Mouse (Mus musculus) forebrain, embryonic 12.5 days (tissue): ENCODE measurements around the gene Fhod1. TPM values are rescaled to one million over a fixed set of nuclear protein-coding genes. Genes with fewer than 3 reads are reported as not detected.

Source experiments
- ATAC-seq: fragments of 200-750 bp; cut with Nextera tagmentation; 2 replicates; pipeline ENCODE4 v1.8.0; 2017; ENCODE audit warnings: moderate TSS enrichment; ENCODE audit not compliant: low FRiP score
- H3K27ac ChIP-seq: fragments of 300-500 bp; sonication (generic); 2 replicates; pipeline ENCODE4 v1.5.1; 2016; ENCODE audit warnings: mild to moderate bottlenecking
- H3K27me3 ChIP-seq: fragments of 300-500 bp; sonication (generic); 2 replicates; pipeline ENCODE4 v1.6.1; 2016; ENCODE audit warnings: mild to moderate bottlenecking
- H3K36me3 ChIP-seq: fragments of 300-500 bp; sonication (generic); replicated peaks from 2 replicates; pipeline ENCODE4 v1.6.1; 2016; ENCODE audit warnings: mild to moderate bottlenecking
- H3K4me1 ChIP-seq: fragments of 300-500 bp; sonication (generic); 2 replicates; pipeline ENCODE4 v1.6.1; 2016
- H3K4me2 ChIP-seq: fragments of 300-500 bp; sonication (generic); 2 replicates; pipeline ENCODE4 v1.6.1; 2016; ENCODE audit warnings: mild to moderate bottlenecking, moderate library complexity
- H3K4me3 ChIP-seq: fragments of 300-500 bp; sonication (generic); replicated peaks from 2 replicates; pipeline ENCODE4 v1.5.1; 2016; ENCODE audit warnings: mild to moderate bottlenecking
- H3K9ac ChIP-seq: fragments of 300-500 bp; sonication (generic); 2 replicates; pipeline ENCODE4 v1.6.1; 2016; ENCODE audit warnings: mild to moderate bottlenecking
- H3K9me3 ChIP-seq: fragments of 300-500 bp; sonication (generic); 2 replicates; pipeline ENCODE4 v1.6.1; 2016
- WGBS: fragments of 180-500 bp; shearing (Covaris S2); methylation state at CpG from one replicate; pipeline ENCODE4 v1.1.7; 2016; 5-methylcytosine and 5-hydroxymethylcytosine counted together
- polyA plus RNA-seq: library from polyadenylated mRNA; unstranded; fragments of >200 nt; fragmentation: Nextera tagmentation; extraction: Ambion mirVana; gene quantifications from 2 replicates; pipeline ENCODE4 v1.2.1, GENCODE M21; 2016

Fhod1 gene
- polyA plus RNA-seq, 1 experiment from 2014 or later = 1.4 TPM

DNA sequence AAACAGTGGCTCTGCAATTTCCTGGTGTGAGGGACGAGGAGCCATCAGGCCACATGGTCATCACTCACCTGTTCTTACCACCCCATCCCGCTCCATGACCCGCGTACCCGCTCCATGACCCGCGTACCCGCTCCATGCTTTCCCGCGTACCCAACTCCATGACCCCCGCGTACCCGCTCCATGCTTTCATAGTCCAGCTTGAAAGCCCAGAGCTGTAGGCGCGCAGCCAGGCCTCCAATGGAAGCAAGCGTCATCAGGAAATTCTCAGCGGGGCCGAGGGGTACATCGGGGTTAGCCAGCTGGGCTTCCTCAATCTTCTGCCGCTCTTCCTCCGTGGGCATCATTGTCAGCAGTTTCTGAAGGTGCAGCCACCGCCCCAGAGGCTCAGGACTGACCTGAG, 16.3 kb downstream of the Fhod1 start:
- ATAC-seq = no peak
- no peak overlapping the region for H3K27ac ChIP-seq
- peaks cover 9% of the 10 kb centered on the region for H3K4me1 ChIP-seq
- H3K9ac ChIP-seq = no peak overlapping the region
- H3K36me3 ChIP-seq = peaks cover 85% of the 10 kb centered on the region
- no peaks in the 10 kb centered on the region for H3K27me3 ChIP-seq
- no peaks in the 10 kb centered on the region for H3K9me3 ChIP-seq
- WGBS = 97% methylated on average over 22 of the region's 22 CpGs
- no peak overlapping the region for H3K4me3 ChIP-seq
- H3K4me2 ChIP-seq = no peak overlapping the region

DNA sequence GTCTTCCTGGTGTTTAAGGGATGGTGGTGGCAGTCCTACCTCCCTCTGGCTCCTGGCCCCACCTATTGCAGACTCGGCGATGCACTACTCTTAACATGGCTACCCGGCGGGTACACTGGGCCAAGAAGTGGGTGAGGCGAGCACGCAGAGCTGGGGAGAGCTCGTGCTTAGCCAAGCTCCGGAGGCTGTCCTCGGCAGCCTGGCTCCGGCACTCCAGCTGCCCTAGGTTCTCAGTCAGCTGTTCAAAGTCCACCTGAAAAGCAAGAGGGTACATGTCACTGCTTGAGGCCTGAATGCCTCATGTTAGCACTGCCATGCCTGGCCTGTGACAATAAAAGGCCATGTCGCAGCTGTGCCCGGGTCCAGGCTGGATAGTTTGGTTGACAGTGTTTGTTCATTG, 17.4 kb downstream of the Fhod1 start:
- 91% methylated on average over 12 of the region's 12 CpGs for WGBS
- no peak for ATAC-seq
- no peak overlapping the region for H3K4me3 ChIP-seq
- H3K4me1 ChIP-seq = peaks cover 14% of the 10 kb centered on the region
- H3K36me3 ChIP-seq = peaks cover 74% of the 10 kb centered on the region
- no peak overlapping the region for H3K4me2 ChIP-seq
- no peak overlapping the region for H3K27ac ChIP-seq
- H3K9ac ChIP-seq = no peak overlapping the region
- H3K9me3 ChIP-seq = no peaks in the 10 kb centered on the region
- no peaks in the 10 kb centered on the region for H3K27me3 ChIP-seq

DNA sequence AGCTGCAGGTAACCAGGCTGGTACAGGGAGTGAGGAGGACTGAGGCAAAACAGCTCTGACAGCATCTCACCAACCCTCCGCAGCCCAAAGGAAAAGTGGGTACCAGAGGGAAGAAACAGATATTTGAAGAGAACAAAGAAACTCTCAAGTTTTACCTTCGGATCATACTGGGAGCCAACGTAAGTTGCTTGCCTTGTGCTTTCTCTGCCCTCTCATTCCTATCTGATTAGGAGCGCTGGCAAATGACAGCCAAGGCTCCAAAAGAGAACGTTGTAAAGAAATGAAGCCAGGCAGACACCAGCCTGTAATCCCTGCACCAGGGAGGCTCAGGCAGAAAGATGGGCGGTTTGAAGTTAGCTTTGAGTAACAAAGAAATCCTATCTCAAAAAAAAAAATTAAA, 20.8 kb downstream of the Fhod1 start:
- no peaks in the 10 kb centered on the region for H3K27me3 ChIP-seq
- ATAC-seq = no peak
- H3K4me3 ChIP-seq = peak overlapping the region; percentile 79
- peaks cover 50% of the 10 kb centered on the region for H3K36me3 ChIP-seq
- peak overlapping the region; percentile 79 for H3K9ac ChIP-seq
- peak overlapping the region; percentile 88 for H3K4me2 ChIP-seq
- WGBS = 51% methylated on average over 6 of the region's 6 CpGs
- no peak overlapping the region; the same call in 1 of the 2 replicates for H3K27ac ChIP-seq
- H3K9me3 ChIP-seq = no peaks in the 10 kb centered on the region
- H3K4me1 ChIP-seq = peaks cover 20% of the 10 kb centered on the region

GRCm38 (mm10) chr8:105326141-105326672, 21.5 kb downstream of the Fhod1 start, which contains the start of the genes Lrrc29 and Tmem208:
Gene Lrrc29, minus strand, starts transcription at chr8:105326278.
Gene Tmem208, plus strand, starts transcription at chr8:105326354.
- peak within 1 kb of the TSS; percentile 79 for H3K9ac ChIP-seq
- under 1% methylated on average over 36 of the region's 36 CpGs for WGBS
- H3K4me2 ChIP-seq = peak within 1 kb of the TSS; percentile 88
- H3K4me3 ChIP-seq = peak within 1 kb of the TSS; percentile 79
- peaks cover 20% of the 10 kb centered on the region for H3K4me1 ChIP-seq
- H3K9me3 ChIP-seq = no peaks in the 10 kb centered on the region
- no peaks in the 10 kb centered on the region for H3K27me3 ChIP-seq
- H3K36me3 ChIP-seq = peaks cover 47% of the 10 kb centered on the region
- ATAC-seq = peak; percentile 93
- peak within 1 kb of the TSS; percentile 83 for H3K27ac ChIP-seq

DNA sequence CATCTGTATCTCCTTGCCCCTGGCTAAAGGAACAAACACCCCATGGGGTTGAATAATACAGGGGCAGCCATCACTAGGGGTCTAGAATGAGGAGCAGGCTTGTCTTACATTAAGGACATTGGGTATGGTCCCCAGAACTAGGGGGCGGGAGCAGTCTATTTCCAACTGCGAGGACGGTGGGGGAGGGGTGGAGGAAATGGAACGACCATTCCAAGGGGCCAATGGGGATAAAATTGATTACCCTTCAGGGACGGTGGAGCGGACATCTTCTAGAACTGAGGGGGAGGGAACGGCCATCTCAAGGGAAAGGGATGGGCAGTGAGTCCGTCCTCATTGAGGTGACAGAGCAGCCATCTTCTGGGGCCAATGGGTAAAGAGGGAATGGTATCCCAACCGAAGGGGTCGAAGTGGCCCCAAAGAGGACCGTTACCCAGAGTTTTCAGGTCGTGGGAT, 22.1 kb downstream of the Fhod1 start:
- H3K4me1 ChIP-seq = peaks cover 20% of the 10 kb centered on the region
- ATAC-seq = peak; percentile 33
- no peaks in the 10 kb centered on the region for H3K9me3 ChIP-seq
- peak overlapping the region; percentile 83; the same call in 1 of the 2 replicates for H3K27ac ChIP-seq
- peaks cover 42% of the 10 kb centered on the region for H3K36me3 ChIP-seq
- WGBS = under 1% methylated on average over 12 of the region's 12 CpGs
- peak overlapping the region; percentile 79 for H3K4me3 ChIP-seq
- H3K9ac ChIP-seq = peak overlapping the region; percentile 79
- H3K4me2 ChIP-seq = peak overlapping the region; percentile 88
- no peaks in the 10 kb centered on the region for H3K27me3 ChIP-seq

- Histone ChIP-seq H3K27ac (no peak overlapping the region), H3K9me3 (no peaks in the 10 kb centered on the region), H3K4me3 (no peak overlapping the region), H3K9ac (no peak overlapping the region), H3K36me3 (peaks cover 28% of the 10 kb centered on the region), H3K27me3 (no peaks in the 10 kb centered on the region), H3K4me2 (no peak overlapping the region), H3K4me1 (peaks cover 20% of the 10 kb centered on the region)
- ATAC-seq = no peak
- 89% methylated on average over 4 of the region's 4 CpGs for WGBS
These were observed 24.6 kb downstream of the Fhod1 start for GRCm38 (mm10) chr8:105323183-105323582.

GRCm38 (mm10) chr8:105318662-105319190, 29.0 kb downstream of the Fhod1 start:
- no peak overlapping the region for H3K27ac ChIP-seq
- H3K4me2 ChIP-seq = no peak overlapping the region
- no peak for ATAC-seq
- H3K27me3 ChIP-seq = no peaks in the 10 kb centered on the region
- no peaks in the 10 kb centered on the region for H3K4me1 ChIP-seq
- no peak overlapping the region for H3K9ac ChIP-seq
- 83% methylated on average over 11 of the region's 11 CpGs for WGBS
- no peak overlapping the region for H3K4me3 ChIP-seq
- H3K36me3 ChIP-seq = peaks cover 58% of the 10 kb centered on the region
- H3K9me3 ChIP-seq = no peaks in the 10 kb centered on the region

- WGBS = 82% methylated on average over 4 of the region's 4 CpGs
- Histone ChIP-seq H3K36me3 (peaks cover 63% of the 10 kb centered on the region), H3K27me3 (no peaks in the 10 kb centered on the region), H3K9ac (no peak overlapping the region), H3K4me2 (no peak overlapping the region), H3K4me3 (no peak overlapping the region), H3K27ac (no peak overlapping the region), H3K4me1 (no peaks in the 10 kb centered on the region), H3K9me3 (no peaks in the 10 kb centered on the region)
- ATAC-seq = no peak
These were observed 29.8 kb downstream of the Fhod1 start for GRCm38 (mm10) chr8:105317941-105318340.

DNA sequence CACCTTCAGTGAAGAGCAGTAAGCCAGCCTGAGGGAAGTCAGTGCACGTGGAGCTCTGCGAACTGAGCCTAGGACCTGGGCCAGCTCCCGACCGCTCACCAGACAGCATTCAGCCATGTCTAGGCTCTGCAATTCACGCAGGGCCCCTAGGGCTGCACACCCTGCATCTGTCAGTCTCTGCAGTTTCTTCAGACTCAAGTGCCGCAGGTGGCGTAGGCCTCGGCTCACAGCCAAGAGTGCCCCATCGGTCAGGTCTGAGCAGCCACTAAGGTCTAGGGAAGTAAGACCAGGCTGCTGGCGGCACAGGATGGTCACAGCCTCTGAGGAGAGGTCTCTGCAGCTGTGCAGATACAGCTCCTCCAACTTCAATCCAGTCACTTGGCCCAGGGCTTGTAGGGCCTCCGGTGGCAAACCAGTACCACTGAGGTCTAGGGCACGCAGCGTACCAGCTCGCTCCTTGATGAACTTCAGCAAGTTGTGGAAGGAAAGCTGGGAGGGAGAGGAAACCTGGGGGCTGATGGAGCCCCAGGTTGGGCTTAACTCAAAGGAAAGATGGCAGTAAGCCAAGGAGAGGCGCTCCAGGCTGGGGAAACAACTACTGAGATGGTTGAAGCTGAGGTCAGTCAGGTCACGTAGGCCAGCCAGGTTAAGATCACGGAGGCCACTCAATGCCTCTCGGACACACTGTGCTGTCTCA, 32.5 kb downstream of the Fhod1 start:
- ATAC-seq = no peak
- Histone ChIP-seq H3K27ac (no peak overlapping the region), H3K9me3 (no peaks in the 10 kb centered on the region), H3K9ac (no peak overlapping the region), H3K4me1 (no peaks in the 10 kb centered on the region), H3K4me2 (no peak overlapping the region), H3K27me3 (no peaks in the 10 kb centered on the region), H3K36me3 (peaks cover 71% of the 10 kb centered on the region), H3K4me3 (no peak overlapping the region)
- WGBS = 93% methylated on average over 18 of the region's 18 CpGs

- H3K36me3 ChIP-seq = peaks cover 77% of the 10 kb centered on the region
- WGBS = 87% methylated on average over 9 of the region's 9 CpGs
These were observed 33.9 kb downstream of the Fhod1 start for GRCm38 (mm10) chr8:105313622-105314402.

DNA sequence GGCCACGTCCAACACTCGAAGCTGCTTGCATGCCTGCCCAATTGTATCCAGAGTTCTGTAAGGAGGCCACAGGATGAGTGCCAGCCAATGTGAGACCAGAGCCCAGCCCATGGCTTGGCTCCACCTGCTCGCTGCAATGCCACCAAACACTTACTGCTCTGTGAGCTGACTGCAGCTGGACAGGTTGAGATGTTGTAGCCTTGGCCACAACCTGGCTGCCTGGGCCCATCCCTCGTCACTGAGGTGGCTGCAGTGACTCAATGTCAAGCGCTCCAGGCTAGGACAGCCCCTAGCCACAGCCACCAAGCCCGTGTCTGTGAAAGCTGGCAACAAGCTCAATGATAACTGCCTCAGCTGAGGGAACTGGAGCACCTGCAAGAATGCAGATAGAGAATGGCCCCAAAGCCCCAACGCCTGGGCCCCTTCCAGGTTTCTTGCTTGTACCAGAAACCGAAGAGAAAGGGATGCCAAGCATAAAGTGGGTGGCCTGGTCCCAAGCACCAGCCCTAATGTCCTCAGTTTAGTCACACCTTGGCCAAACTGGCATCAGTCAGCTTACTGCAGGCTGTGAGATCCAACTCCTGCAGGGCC, 34.8 kb downstream of the Fhod1 start:
- no peak overlapping the region for H3K4me2 ChIP-seq
- H3K36me3 ChIP-seq = peaks cover 80% of the 10 kb centered on the region
- ATAC-seq = no peak
- no peaks in the 10 kb centered on the region for H3K4me1 ChIP-seq
- WGBS = 93% methylated on average over 8 of the region's 8 CpGs
- no peak overlapping the region for H3K4me3 ChIP-seq
- H3K9ac ChIP-seq = no peak overlapping the region
- no peaks in the 10 kb centered on the region for H3K27me3 ChIP-seq
- H3K9me3 ChIP-seq = no peaks in the 10 kb centered on the region
- no peak overlapping the region for H3K27ac ChIP-seq

More at GRCm38 (mm10) chr8:105313622-105314402, 33.9 kb downstream of the Fhod1 start:
- no peak overlapping the region for H3K4me2 ChIP-seq
- no peak for ATAC-seq
- no peaks in the 10 kb centered on the region for H3K4me1 ChIP-seq
- H3K27ac ChIP-seq = no peak overlapping the region
- H3K4me3 ChIP-seq = no peak overlapping the region
- H3K27me3 ChIP-seq = no peaks in the 10 kb centered on the region
- H3K9ac ChIP-seq = 0 out of 2 replicates have a peak overlapping the region, but pooled peaks have one; percentile 7
- no peaks in the 10 kb centered on the region for H3K9me3 ChIP-seq

- H3K9ac ChIP-seq = no peak overlapping the region
- 93% methylated on average over 1 of the region's 1 CpGs for WGBS
- no peak overlapping the region for H3K4me3 ChIP-seq
- H3K27me3 ChIP-seq = no peaks in the 10 kb centered on the region
- H3K36me3 ChIP-seq = peaks cover 84% of the 10 kb centered on the region
- no peaks in the 10 kb centered on the region for H3K9me3 ChIP-seq
- no peak for ATAC-seq
- no peak overlapping the region for H3K27ac ChIP-seq
- no peaks in the 10 kb centered on the region for H3K4me1 ChIP-seq
- H3K4me2 ChIP-seq = no peak overlapping the region
These were observed 36.0 kb downstream of the Fhod1 start for GRCm38 (mm10) chr8:105311718-105312117.
